Mouse (Mus musculus) retina, postnatal 7 days (tissue): ENCODE measurements around the gene Shprh.
"Not testable (repeated sequence)": the region's sequence is repeated elsewhere in the genome, so short reads cannot be mapped to it uniquely, and the experiment has no call there.

Experiments used
- DNase-seq: peaks from one replicate; pipeline ENCODE4 v3.0.0-alpha.2; 2012; ENCODE audit warnings: low read depth, low spot score

The Shprh gene

GRCm38 (mm10) chr10:11148884-11149741 is at the start of gene Shprh:
Gene Shprh (plus strand): TSS chr10:11149427.
- DNase-seq = peak; percentile 99

- DNase-seq = no peak
Observed at GRCm38 (mm10) chr10:11121781-11122180, 27.4 kb upstream of the Shprh start.

- no peak for DNase-seq
Observed at GRCm38 (mm10) chr10:11145580-11145979, 3.6 kb upstream of the Shprh start.

GRCm38 (mm10) chr10:11148446-11148845 is 781 bp upstream of the Shprh start:
- no peak for DNase-seq

- DNase-seq = no peak
Observed at GRCm38 (mm10) chr10:11149742-11150125, 507 bp downstream of the Shprh start.

GRCm38 (mm10) chr10:11151644-11152043 is 2.4 kb downstream of the Shprh start:
- no peak for DNase-seq

GRCm38 (mm10) chr10:11157039-11157438 is 7.8 kb downstream of the Shprh start:
- DNase-seq = no peak

- DNase-seq = no peak
Observed at GRCm38 (mm10) chr10:11164537-11164936, 15.3 kb downstream of the Shprh start.

- DNase-seq = no peak
Observed at GRCm38 (mm10) chr10:11170252-11170651, 21.0 kb downstream of the Shprh start.

GRCm38 (mm10) chr10:11171615-11172014 is 22.4 kb downstream of the Shprh start:
- DNase-seq = no peak

GRCm38 (mm10) chr10:11172519-11172918 is 23.3 kb downstream of the Shprh start:
- DNase-seq = no peak

- no peak for DNase-seq
Observed at GRCm38 (mm10) chr10:11175801-11176482, 26.7 kb downstream of the Shprh start.

- no peak for DNase-seq
Observed at GRCm38 (mm10) chr10:11180077-11180476, 30.9 kb downstream of the Shprh start.

- no peak for DNase-seq
Observed at GRCm38 (mm10) chr10:11197341-11197740, 48.1 kb downstream of the Shprh start.

- DNase-seq = no peak
Observed at GRCm38 (mm10) chr10:11198346-11198745, 49.1 kb downstream of the Shprh start.

GRCm38 (mm10) chr10:11199980-11200379 is 50.8 kb downstream of the Shprh start:
- DNase-seq = no peak

GRCm38 (mm10) chr10:11205883-11206282 is 56.7 kb downstream of the Shprh start:
- not testable (repeated sequence) for DNase-seq

- no peak for DNase-seq
Observed at GRCm38 (mm10) chr10:11208670-11209069, 59.4 kb downstream of the Shprh start.

GRCm38 (mm10) chr10:11212003-11212402 is 62.8 kb downstream of the Shprh start:
- DNase-seq = no peak

GRCm38 (mm10) chr10:11226442-11226841 is 77.2 kb downstream of the Shprh start:
- DNase-seq = no peak

GRCm38 (mm10) chr10:11229545-11230178 is 80.4 kb downstream of the Shprh start:
- DNase-seq = no peak

- no peak for DNase-seq
Observed at GRCm38 (mm10) chr10:11233208-11233607, 84.0 kb downstream of the Shprh start.
